Mouse (Mus musculus): ENCODE measurements at regions not wholly inside any gene's neighbourhood (a gene's known extent, or its start where the extent isn't known, plus 50 kb on each side); places are given as distances from the start of the nearest gene placed in this dataset.

DNA sequence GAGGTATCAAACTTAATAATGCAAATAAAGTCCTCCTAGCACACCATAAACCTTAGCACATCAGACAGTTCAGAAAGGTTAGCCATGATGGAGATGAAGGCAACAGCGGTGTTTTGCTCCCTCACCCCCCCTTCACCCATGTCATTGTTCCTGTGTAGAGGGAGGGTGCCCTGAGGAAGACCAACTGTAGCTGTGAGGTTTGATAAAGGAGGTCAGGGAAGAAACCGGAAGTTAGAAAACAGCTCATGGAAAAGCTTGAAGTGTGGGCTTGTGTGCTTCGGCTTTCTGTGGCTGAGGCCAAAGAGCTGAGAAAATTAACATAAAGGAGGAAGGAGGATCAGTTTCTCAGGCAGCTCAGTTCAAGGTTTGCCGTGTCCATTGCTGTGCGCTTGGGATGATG lies 111.3 kb upstream of the Adra1b start:
- no peak for ATAC-seq (ENCODE audit: extremely low read depth, insufficient number of reproducible peaks, low FRiP score, poor library complexity, severe bottlenecking)

DNA sequence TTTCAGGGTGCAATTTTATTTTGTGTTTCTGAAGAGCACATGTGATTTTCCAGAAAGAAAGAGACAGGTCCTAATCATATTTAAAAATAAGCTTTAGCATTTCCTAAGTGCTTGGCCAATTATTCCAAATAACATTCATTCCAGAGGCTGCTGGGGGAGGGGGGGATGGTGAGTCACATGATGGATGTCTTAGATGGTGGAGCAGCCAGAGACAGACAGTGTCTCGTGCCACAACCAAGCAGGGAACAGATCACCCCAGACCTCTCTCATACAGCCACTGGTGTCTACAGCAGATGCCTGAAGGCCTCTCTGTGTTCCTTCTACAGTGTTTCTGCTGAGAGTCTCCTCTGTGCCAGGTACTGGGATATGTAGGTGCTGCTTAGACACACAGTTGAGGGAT lies 112.8 kb upstream of the Adra1b start:
- ATAC-seq (ENCODE audit: extremely low read depth, insufficient number of reproducible peaks, low FRiP score, poor library complexity, severe bottlenecking) = no peak

DNA sequence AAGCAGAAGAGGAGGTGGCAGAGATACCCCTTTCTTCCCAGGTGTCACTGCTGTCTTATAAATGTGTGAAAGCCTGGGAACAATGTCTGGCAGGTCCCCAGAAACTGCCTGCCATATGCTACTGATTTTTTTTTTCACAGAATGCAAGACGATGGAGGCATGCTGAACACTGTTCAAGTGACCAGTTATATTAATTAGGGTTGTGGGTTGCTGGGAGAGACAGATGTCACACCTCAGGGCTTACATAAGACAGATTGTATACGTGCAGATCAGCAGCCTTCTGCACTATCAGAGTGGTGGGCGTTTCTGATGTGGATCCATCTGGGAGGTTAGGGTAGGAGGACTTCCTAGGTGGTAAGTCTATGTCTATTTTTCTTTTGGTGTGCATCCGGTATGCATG lies 120.6 kb upstream of the Adra1b start:
- no peak for ATAC-seq (ENCODE audit: extremely low read depth, insufficient number of reproducible peaks, low FRiP score, poor library complexity, severe bottlenecking)

DNA sequence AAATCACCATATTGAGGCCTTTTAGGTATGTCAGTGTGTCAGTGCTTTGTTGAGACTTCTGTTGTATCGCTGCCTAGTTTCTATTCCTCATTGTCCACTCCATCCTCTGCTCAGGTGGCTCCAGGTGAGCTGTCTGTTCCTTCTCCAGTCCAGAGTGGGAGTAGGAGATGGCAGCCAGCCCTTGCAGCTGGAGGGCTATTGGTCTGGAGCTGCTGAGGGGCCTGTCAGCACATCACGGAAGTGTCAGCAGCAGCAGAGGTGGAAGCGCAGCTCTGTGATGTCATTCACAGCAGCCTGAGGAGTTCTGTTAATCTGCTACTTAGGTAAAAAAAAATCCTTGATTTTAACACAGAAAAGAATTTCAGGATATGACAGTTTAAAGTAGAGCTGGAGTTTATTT lies 126.0 kb upstream of the Adra1b start:
- no peak for ATAC-seq (ENCODE audit: extremely low read depth, insufficient number of reproducible peaks, low FRiP score, poor library complexity, severe bottlenecking)

DNA sequence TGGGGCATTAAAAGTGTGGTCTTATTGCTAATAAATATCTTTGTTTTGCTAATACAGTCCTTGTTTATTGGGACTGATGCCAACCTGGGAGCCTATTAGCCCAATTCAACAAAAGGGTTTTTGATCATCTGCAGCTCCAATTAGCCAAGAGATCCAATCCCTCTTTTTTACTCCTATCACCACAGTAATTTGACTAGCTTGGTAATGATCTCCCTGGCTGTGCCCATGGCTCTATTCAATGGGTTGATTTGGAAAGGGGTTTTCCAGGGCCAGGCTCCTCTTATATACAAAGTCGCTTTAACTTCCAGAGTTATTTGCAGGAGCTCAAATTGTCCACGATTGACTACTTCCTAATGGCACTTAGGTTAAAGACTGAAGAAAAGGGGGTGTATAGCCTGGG lies 145.1 kb upstream of the Adra1b start:
- ATAC-seq (ENCODE audit: extremely low read depth, insufficient number of reproducible peaks, low FRiP score, poor library complexity, severe bottlenecking) = no peak

DNA sequence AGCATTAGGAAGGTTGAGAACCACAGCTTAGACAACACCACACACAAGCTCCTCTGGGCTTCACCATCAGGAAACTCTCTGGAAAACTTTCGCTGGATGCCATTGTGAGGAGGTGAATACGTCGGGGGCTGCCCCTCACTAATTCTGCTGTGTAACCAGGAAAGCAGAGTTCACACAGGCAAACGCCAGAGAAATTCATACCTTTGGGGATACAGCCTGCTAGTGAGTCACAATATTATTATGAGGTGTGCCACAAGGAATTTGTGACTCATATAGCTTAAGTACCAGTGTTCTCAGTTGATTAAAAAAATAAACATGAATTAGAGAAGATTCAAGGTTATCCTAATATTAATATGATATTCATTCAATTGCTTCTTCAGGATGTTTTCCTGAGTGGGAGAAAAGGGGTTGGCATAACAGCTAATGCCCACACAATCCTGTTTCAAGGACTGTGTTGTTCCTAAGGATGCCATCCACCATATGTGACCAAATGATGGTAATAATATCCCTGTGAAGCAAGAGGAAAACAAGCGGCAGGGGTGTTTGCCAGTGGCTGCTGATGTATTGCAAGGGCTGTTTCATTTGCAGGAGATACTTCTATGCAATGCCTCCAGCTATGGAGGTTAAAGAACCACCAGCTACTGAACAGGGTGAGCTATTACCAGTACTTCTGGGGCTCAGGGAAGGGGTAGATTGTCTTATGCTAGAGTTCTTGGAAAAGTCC lies 148.4 kb upstream of the Adra1b start:
- no peak for ATAC-seq (ENCODE audit: extremely low read depth, insufficient number of reproducible peaks, low FRiP score, poor library complexity, severe bottlenecking)

DNA sequence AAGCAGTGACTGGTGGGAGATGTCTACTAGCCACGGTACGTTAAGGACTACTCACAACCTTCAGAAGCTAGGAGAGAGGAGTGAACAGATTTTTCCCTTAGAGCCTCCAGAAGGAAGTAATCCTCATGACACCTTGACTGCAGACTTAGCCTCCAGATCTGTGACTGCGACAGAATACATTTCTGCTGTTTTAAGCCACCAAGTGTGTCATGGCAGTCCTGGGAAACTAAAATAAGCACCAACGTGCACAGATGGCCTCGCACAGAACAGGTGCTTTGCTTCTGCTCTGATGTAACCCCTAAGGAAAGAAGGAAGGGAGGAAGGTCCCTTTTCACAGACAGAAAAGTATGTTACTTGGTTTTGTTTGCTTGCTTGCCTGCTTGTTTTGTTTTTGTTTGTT lies 151.5 kb upstream of the Adra1b start:
- no peak for ATAC-seq (ENCODE audit: extremely low read depth, insufficient number of reproducible peaks, low FRiP score, poor library complexity, severe bottlenecking)

DNA sequence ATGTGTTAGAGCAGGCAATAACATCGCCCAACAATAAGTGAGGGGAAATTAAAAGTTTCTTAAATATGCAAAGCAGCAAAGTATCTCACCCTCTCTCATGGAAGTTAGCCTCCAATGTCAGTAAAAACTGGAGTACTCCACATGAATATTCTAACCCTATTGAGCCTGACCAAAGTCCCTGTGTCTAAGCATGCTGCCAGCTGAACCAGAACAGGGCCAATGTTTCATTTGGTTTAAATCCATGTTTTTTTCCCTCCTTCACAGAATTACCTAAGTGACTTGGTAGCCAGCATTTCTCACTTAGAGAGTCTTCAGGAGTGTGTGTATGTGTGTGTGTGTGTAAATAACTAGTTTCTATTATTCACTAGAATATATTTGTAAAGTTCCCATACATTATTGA lies 161.4 kb upstream of the Adra1b start:
- ATAC-seq (ENCODE audit: extremely low read depth, insufficient number of reproducible peaks, low FRiP score, poor library complexity, severe bottlenecking) = no peak

DNA sequence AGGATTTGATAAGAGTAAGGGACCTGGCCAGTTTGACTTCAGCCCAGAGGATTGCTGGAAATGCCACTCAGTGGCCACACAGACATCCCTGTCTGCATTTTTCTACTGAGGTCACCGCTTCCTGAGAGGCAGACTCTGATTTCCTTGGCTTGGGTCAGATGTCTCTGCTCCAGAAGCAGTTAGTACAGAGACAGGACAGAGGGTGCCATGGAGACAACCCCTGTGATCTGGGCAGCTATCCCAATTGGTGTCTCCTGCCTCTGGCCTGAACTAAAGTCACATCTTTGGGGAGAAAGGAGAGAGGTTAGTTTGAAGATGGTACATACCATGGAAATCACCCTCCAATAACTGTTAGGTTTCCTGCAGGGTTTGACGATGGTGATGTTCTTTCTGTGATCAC lies 165.2 kb upstream of the Adra1b start:
- ATAC-seq (ENCODE audit: extremely low read depth, insufficient number of reproducible peaks, low FRiP score, poor library complexity, severe bottlenecking) = no peak

DNA sequence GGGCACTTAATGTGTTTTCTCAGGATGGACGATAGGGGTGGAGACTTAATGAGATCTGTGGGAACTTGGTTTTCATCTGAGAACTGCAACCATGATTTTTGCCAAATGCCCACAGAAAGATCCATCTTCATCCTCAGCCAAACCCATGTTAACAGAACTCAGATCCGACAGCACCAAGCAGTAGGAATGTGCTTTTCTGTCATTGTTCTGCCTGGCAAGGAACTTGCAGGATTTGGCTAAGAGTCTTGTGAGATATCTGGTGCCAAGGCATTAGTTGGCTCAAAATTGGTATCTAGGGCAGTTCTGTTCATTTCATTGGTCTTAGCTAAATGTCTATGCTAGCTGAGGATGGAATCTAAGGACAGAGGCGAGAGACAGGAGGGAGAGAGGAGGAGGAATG lies 182.7 kb upstream of the Adra1b start:
- no peak for ATAC-seq (ENCODE audit: extremely low read depth, insufficient number of reproducible peaks, low FRiP score, poor library complexity, severe bottlenecking)

DNA sequence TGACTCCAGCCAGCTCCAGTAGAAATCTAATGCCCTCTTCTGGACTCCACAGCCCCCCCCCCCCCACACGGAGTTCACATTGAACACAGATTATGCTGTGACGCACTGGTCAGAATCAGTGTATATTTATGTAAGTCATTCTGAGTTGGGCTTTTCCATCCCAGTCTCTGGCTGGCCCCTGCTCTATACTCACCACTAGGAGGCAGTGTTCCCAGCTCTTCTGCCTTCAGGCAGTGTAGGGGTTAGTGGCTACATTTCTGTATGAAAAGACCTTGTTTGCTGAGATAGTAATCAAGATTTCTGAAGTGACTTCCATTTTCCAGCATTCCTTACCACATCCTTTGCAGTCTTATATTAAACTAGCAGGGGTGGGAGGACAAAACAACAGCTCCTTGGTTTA lies 185.9 kb upstream of the Adra1b start:
- no peak for ATAC-seq (ENCODE audit: extremely low read depth, insufficient number of reproducible peaks, low FRiP score, poor library complexity, severe bottlenecking)

DNA sequence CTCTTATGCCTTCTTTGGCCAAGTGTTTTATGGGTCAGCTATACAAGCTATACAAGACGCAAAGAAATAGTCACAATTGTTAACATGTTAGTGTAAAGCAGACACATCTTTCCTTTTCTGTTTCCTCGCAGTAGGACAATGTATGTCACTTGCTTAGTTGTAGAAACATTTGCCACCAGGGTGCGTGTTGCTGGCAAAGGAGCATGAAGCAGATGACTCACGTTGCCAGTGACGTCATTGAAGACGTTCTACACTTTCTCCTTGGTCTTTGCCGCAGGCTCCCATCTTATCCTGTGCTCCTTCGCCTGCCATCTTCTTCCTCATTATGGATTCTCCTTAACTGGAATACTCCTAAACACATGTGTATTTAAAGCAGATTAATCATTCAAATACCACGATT lies 188.5 kb upstream of the Adra1b start:
- no peak for ATAC-seq (ENCODE audit: extremely low read depth, insufficient number of reproducible peaks, low FRiP score, poor library complexity, severe bottlenecking)

DNA sequence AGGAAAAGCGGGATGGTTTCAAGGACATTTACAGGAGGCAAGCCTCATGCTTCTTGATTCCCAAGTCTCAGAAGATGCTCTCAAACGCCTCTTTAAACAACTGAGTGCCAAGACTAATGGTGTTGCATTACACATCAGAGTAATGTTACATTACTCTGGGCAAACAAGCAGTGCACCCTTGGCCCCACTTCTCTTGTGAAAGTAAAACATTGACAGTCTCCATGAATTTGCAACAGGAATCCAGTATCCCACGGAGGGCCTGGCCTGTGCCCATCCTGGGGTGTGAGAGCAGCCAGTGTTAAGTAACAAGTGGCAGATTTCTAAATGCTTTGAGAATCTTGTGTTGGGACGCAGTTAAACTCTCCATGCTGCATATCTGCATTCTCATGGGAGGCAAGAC lies 194.3 kb upstream of the Adra1b start:
- no peak for ATAC-seq (ENCODE audit: extremely low read depth, insufficient number of reproducible peaks, low FRiP score, poor library complexity, severe bottlenecking)

DNA sequence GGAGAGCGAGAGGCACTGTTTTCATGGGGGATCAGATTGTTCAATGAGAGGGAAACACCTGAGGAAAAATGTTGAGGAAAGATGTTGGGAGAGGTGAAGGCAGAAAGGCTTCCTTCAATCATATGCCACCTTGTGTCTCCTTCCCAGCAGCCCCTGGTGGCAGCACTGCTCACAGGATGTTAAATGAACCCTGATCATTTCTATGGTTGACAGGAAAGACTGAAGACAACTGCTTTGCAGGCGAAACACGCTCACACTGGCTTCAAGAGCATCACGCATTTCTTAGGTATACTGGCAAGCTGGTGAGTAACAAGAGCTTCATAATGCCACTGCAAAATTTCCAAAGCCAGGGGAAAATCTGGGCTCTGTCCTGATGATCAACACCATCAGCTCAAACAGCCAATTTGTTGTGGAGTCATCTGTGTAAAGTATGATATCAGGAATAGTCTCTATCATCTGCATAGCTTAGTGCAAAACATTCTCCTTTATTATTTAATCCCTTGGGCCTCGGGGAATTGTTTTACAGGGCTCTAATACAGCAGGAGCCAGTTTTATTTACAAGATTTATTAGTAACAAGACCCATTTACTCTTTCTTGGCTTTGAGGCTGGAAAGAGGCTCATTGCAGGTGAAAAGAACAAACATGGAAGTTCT lies 202.3 kb upstream of the Adra1b start:
- no peak for ATAC-seq (ENCODE audit: extremely low read depth, insufficient number of reproducible peaks, low FRiP score, poor library complexity, severe bottlenecking)

DNA sequence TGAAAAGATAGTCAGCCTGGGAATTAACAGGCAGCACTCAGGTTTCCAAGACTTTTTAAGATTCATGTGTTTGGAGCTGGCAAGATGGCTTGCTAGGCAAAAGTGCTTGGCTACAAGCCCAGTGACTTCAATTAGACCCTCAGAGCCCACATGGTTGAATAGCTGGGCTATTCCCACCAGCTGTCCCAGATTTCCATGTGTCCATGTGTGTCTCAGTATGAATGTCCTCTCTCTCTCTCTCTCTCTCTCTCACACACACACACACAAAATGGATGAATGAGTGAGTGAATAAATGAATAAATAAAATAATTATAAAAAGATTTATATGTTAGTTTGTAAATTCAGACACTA lies 202.8 kb upstream of the Adra1b start:
- no peak for ATAC-seq (ENCODE audit: extremely low read depth, insufficient number of reproducible peaks, low FRiP score, poor library complexity, severe bottlenecking)

DNA sequence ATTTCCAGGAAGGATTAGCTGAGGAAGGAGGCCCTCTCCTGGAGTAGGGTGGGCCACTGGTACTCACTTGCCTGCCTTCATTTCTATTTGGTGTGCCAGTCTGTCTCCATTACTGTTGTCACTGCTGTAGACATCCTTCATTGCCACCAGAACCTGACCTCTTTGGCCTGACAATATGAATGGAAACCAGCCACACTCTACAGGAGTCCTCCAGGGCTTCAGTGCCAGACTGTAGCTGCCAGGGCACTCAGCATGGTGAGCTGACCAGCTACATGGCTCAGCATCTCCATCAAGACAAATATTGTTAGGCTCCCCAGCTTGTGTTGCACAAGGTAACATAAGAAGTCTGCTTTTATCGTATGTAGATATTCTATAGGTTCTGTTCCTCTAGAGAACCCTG lies 205.2 kb upstream of the Adra1b start:
- no peak for ATAC-seq (ENCODE audit: extremely low read depth, insufficient number of reproducible peaks, low FRiP score, poor library complexity, severe bottlenecking)

DNA sequence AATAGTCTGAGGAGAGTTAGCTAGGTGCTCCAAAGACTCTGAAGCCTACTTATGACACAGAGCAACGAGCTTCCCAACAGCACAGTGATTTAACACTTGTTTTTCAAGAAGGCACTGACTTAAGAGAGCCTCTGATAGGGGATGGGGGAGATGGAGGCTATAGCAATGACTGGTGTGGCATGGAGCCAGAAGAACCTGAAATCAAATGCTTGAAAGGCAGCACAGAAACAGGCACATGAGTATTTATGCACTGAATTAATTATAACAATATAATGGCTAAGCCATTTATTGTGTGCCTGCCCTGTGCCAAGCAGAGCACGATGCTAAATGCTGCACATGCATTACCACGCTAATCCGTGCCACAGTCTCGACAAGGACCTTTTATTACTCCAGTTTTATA lies 210.5 kb upstream of the Adra1b start:
- no peak for ATAC-seq (ENCODE audit: extremely low read depth, insufficient number of reproducible peaks, low FRiP score, poor library complexity, severe bottlenecking)

DNA sequence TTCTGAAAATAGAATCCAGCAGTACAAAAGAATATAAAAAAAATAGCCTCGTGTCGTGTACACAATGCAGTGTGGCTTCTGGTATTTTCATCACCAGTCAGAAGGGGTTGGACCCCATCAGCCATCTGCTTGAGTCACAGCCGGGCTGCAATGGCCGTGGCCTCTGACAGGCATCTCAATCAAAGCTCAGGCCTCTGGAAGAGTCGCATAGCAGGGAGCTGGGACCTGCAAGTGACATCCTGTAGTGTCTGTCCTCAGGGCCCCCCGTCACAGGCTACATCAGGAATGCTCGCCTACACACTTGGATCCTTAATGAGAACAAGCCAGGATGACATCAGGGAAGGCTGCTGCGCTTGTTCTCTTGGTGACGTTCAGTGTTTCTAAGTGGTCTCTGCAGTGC lies 226.1 kb upstream of the Adra1b start:
- ATAC-seq (ENCODE audit: extremely low read depth, insufficient number of reproducible peaks, low FRiP score, poor library complexity, severe bottlenecking) = no peak

DNA sequence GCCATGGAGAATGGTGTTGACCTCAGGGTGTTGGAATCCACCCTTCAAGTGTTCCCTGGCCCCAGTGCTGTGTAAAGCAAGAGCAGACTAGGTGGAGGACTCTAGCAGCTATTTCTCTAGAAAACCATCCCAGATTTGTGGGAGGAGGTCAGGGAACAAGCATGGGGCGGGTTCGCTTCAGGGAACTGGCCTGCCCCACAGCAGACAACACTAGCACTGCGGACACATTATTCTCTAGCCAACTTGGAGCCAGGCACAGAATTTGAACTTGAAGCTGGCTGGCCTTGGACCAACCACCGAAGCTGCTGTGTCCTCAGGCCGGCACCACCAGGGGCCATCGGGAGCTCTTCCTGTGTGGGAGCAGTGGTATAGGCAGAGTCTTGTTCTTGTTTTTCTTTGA lies 227.5 kb upstream of the Adra1b start:
- ATAC-seq (ENCODE audit: extremely low read depth, insufficient number of reproducible peaks, low FRiP score, poor library complexity, severe bottlenecking) = no peak

DNA sequence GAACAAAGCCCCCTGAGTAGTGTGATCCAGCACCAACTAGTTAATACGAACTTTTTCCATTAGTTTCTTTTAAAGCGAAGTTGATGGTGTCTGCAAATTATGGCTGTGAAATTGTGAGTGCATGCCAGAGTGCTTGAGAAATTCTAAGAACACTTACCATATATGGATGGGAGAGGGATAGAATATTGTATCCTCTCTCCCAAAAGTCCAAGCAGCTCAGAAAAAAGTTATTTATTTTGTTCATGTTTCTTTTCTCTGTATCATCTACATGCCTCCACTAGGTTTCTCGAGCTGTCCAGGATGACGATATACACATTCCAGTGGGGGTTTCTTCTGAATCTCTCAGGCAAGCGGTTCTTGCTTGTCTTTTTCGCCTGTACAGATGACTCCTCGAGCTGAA lies 232.2 kb upstream of the Adra1b start:
- ATAC-seq (ENCODE audit: extremely low read depth, insufficient number of reproducible peaks, low FRiP score, poor library complexity, severe bottlenecking) = no peak

DNA sequence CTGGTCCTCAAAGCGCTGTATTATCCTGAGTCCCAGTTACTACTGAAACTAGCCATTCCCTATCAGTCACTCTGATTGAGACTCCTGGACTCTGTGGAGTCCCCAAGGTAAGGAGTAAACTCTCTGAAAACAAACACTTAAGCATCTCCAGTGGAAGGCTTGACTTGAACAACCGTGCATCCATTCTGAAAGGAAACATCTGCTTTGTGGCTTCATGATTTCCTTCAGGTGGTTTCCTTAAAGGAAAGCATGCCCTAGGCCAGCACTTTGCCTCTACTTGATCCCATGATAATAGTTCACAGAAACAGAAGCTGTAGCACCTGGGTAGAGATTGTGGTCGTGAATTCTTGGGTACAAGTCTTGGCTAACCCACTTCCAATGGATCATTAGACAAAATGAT lies 235.0 kb upstream of the Adra1b start:
- no peak for ATAC-seq (ENCODE audit: extremely low read depth, insufficient number of reproducible peaks, low FRiP score, poor library complexity, severe bottlenecking)

All from neutrophil, adult 5-6 weeks (primary cell).